Mouse (Mus musculus) MEL (cell line): ENCODE results near the gene Cbarp.

Source experiments
- CHD2 ChIP-seq: IDR thresholded peaks from 2 replicates; pipeline ENCODE4 v1.6.1; 2011; ENCODE audit warnings: low read length, improper control_type of control experiment
- CTCF ChIP-seq, 3 experiments: IDR thresholded peaks in 2 of 3; conservative IDR thresholded peaks in 1 of 3; 2 replicates each; pipeline ENCODE4 v1.5.1; 2011 to 2012; ENCODE audit warnings: low read length in 3 of 3, low read depth in 2 of 3, mild to moderate bottlenecking in 2 of 3, improper control_type of control experiment in 1 of 3, inconsistent platforms in 1 of 3, mixed read lengths in 1 of 3, moderate library complexity in 1 of 3; ENCODE audit not compliant: control insufficient read depth in 1 of 3, insufficient read depth in 1 of 3, poor library complexity in 1 of 3, severe bottlenecking in 1 of 3
- ELF1 ChIP-seq: IDR thresholded peaks from 2 replicates; pipeline ENCODE4 v1.6.1; 2014; ENCODE audit warnings: low read depth, mild to moderate bottlenecking, inconsistent platforms, low read length, improper control_type of control experiment, moderate library complexity
- GATA1 ChIP-seq: IDR thresholded peaks from 2 replicates; pipeline ENCODE4 v1.6.1; 2011; ENCODE audit warnings: low read depth, low read length, improper control_type of control experiment
- MXI1 ChIP-seq: IDR thresholded peaks from 2 replicates; pipeline ENCODE4 v1.6.1; 2011; ENCODE audit warnings: mild to moderate bottlenecking, low read depth, low read length, improper control_type of control experiment
- RCOR1 ChIP-seq: IDR thresholded peaks from 2 replicates; pipeline ENCODE4 v1.6.1; 2012; ENCODE audit warnings: low read depth, mild to moderate bottlenecking, inconsistent platforms, low read length, improper control_type of control experiment
- TAL1 ChIP-seq: IDR thresholded peaks from 2 replicates; pipeline ENCODE4 v1.6.1; 2012; ENCODE audit warnings: mild to moderate bottlenecking, inconsistent platforms, low read length, moderate library complexity, mixed read lengths
- TBP ChIP-seq: IDR thresholded peaks from 2 replicates; pipeline ENCODE4 v1.8.0; 2011; ENCODE audit warnings: low read depth, low read length, improper control_type of control experiment
- ZC3H11A ChIP-seq: IDR thresholded peaks from 2 replicates; pipeline ENCODE4 v1.6.1; 2012; ENCODE audit warnings: low read depth, mild to moderate bottlenecking, inconsistent platforms, low read length, improper control_type of control experiment
- ZMIZ1 ChIP-seq: IDR thresholded peaks from 2 replicates; pipeline ENCODE4 v1.6.1; 2012; ENCODE audit warnings: low read depth, mild to moderate bottlenecking, inconsistent platforms, low read length, improper control_type of control experiment, moderate library complexity

- TF ChIP-seq ZC3H11A, result no peak
- TF ChIP-seq ZMIZ1, result no peak
- no peak for TF ChIP-seq TBP
- TF ChIP-seq ELF1, result no peak
- TF ChIP-seq CTCF (IDR thresholded peaks at IDR 0.05 in 2 of 3, conservative IDR thresholded peaks at IDR 0.05 in 1 of 3; ENCODE audit: control insufficient read depth in 1 of 3, insufficient read depth in 1 of 3, low read depth in 2 of 3, low read length in 3 of 3, poor library complexity in 1 of 3, severe bottlenecking in 1 of 3), result no peak
- TF ChIP-seq GATA1, result no peak
- no peak for TF ChIP-seq MXI1
- TF ChIP-seq RCOR1, result no peak
- TF ChIP-seq TAL1, result no peak
- no peak for TF ChIP-seq CHD2
These were observed 14.6 kb upstream of the Cbarp start for GRCm38 (mm10) chr10:80155277-80155676.
